Mouse (Mus musculus) gastrocnemius, adult 8-10 months (tissue): ENCODE data around the gene Cfap157. TPM values are rescaled to one million over a fixed set of nuclear protein-coding genes. Genes with fewer than 3 reads are reported as not detected.

Experiments used
- DNase-seq, 2 experiments: peaks; one replicate each; pipeline ENCODE4 v3.0.0; 2022; ENCODE audit warnings: low spot score in 2 of 2
- total RNA-seq, 4 experiments: library from RNA; stranded (reverse); gene quantifications; 2 replicates each; pipeline ENCODE4 v1.2.4; 2022

Gene Cfap157
- total RNA-seq, 4 experiments from 2014 or later, result not detected

- DNase-seq, result no peak
These were observed 33.2 kb downstream of the Cfap157 start for GRCm38 (mm10) chr2:32750887-32751664.

DNA sequence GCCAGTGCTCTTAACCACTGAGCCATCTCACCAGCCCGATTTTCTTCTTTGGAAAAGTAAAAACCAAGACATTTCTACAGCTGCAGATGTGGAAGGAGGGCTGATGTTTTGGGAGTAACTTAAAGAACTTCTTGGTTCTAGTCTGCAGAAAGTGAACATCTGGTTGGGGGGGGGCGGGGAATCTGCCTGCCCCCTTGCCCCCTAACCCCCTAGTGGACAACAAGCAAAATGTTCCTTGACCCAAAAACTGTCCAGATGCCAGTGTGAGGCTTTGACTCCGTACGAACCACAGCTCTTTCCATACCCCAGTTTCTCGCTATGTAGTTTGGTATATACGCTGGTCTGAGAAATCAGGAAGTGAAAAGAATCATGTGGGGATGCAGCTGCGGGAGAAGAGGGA lies 34.0 kb downstream of the Cfap157 start:
- no peak for DNase-seq

DNA sequence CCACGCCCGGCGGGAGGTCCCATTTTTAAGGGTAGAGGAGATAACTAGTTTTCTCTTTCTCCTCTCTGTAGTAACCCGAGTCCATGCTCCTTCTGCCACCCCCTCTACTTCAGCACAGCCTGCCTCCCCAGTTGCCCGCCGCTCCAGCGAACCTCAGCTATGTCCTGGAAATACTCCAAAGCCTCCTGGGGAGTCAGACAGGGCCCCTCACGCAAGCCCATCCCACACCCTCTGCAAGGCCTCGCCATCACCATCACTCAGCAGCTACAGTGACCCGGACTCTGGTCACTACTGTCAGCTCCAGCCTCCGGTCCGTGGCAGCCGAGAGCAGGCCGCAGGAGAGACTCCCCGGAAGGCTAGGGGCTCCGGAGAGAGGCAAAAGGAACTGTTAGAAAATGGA lies 35.1 kb downstream of the Cfap157 start:
- DNase-seq, result no peak

DNA sequence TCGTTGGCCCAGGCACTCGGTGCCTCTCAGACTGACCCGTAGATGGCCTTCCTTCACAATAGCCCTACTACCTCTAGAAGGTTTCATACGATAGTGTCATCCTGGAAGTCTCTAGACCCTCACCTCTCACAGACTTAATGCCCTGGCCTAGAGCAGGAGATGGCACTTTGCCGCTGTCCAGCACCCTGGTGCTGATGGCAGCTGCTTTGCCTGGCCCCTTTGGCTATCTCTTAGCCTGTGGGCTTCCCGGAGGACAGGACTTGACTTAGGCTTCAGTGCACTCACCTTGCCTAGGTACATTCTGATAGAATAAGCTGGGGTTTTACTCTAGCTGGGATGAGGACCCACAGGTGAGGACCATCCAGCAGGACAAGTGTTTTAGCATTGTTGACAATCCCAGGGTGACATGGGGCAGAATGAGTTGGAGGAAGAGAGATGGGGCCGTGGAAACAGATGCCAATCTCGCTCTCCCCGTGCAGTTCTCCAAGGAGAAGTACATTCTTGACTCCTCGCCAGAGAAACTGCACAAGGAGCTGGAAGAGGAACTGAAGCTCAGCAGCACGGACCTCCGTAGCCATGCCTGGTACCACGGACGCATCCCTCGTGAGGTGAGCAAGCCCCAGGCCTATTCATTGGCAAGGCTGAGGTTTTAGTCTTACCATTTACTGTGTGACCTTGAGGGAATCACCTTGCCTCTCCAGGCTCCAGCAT lies 39.8 kb downstream of the Cfap157 start:
- DNase-seq, result no peak

- no peak for DNase-seq
These were observed 42.1 kb downstream of the Cfap157 start for GRCm38 (mm10) chr2:32742173-32742531.

DNA sequence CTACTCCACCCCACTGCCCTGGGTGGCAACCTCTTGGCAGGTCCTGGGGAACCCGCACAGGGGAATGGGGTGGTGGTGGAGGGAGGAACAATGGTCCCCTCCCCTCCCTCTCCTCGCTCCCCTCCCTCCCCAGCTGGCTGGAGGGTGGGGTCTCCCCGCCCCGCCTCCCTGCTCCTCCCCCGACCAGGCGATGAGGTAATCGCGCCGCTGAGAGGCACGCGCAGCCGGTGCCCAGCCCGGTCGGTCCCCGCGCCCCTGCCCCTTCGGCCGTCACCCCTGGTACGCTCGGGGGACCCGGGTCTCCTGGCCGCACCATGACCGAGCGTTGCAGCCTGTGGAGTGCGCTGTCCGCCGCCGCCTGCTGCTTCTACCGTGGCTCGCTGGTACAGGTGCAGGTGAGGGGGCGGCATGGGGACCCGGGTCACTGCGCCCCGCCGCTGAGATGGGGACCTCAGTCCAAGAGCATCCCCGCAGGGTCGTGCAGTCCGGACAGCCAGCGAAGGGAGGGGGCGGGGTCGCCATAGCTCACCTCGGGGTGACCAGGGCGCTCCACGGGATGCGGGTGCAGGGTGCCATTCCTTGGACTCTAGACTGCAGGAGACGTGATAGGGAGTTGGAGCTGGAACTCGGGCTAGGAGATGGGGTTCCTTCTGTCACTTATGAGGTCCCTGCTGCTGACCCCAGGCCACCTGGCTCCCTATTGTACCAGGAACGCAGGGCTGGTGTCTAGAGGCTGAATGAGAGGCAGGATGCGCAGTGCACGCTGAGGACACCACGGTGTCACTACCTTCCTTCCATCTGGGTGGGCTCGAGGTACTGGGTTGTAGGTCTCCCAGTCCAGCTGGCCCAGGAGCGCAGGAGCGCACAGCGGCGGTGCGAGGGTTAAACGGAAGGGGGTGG lies 42.7 kb downstream of the Cfap157 start:
- DNase-seq, result no peak

DNA sequence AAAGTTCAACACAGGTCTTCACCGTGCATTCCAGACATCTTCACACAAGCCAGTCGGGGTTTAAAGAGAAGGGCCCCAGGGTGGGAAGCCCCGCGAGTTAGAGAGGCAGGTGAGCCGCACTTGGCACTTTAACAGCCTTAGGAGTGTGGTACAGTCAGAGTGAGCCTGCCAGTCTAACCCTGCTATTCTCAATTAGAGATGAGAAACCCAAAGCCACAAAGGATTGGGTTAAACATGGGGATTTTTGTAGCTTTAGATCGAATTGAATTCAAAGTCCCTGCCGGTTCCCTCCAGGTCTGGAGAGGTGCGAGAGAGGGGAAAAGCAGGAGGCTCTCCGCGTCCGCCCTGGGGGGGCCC lies 43.3 kb downstream of the Cfap157 start, which contains the start of gene 6330409D20Rik:
TSS of gene 6330409D20Rik (minus strand) at position 101 of the 357 bp plus-strand sequence.
- DNase-seq, result no peak

DNA sequence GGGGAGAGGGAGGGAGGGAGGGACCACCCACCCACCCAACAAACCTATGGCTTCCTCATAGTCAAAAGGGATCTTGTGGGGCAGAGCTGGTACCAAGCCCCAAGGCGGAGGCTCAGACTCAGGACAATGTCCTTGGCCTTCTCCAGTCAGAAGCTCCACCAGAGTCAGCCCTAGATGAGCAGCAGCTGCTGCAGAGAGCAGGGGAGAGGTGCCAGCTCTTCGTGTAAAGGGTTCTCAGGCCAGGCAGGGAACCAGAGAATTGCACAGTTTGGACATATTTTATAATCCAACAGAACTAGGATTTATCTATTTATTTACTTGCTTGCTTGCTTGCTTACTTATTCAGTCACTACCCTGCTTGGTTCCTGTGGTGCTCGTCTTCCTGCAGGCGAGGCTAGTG lies 44.9 kb downstream of the Cfap157 start:
- no peak for DNase-seq

DNA sequence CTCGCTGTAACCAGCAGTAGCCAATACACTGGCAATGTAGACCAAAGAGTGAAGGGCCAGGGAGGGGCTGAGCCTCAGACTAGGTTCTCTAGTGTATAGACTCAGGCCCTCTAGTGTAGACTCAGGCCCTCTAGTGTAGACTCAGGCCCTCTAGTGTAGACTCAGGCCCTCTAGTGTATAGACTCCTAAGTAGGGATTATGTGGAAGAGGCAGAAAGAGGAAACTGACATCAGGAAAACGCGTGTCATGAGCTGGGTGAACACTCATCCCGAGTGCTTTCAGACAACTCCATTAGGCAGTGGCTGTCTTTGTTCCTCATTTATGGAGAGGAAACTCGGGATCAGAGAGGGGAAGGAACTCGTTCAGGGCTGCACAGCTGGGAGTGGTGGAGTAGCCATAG lies 47.2 kb downstream of the Cfap157 start:
- DNase-seq, result no peak

DNA sequence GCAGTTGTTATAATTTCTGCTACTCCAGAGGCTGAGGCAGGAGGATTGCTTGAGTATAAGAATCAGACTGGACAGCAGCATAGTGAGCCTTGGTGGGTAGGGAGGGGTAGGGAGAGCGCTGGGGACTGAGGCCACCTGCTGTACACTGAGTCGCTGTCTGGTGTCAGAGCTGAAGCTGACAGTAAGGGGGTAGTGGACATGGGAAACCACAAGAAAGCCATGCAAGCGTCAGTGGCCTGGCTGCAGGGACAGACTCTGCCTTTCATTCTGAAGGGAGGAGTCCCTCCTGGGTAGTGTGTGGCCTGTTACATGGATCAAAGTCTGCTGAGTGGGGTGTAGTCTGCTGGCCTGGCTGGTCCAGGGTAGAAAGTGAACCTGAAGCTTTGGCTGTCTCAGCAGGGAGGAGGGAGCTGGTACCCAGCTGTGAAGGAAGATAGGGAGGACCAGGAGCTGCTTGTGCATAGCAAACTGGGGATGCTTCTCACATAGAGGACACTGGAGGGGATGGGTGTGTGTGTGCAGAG lies 47.9 kb downstream of the Cfap157 start:
- no peak for DNase-seq

DNA sequence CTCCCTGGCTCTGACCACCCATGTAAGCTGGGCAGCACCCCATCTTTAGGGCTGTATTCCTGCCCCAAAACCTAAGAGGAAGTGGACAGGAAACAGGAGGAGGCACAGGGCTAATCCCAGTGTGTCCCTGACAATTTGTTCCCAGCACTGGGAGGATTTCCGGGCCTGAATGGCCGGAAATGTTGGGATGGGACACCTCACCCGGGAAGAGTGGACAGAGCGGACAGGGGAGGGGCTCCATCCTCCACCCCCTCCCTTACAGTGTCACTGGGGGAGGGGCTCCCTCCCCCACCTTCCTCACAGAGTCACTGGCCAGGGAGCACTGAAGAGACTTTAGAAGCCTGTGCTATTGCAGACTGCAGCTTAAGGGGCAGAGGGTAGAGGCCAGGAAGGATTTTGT lies 49.3 kb downstream of the Cfap157 start:
- no peak for DNase-seq

- no peak for DNase-seq
These were observed 49.7 kb downstream of the Cfap157 start for GRCm38 (mm10) chr2:32734480-32734879.

- DNase-seq, result no peak
These were observed 51.5 kb downstream of the Cfap157 start for GRCm38 (mm10) chr2:32732695-32733094.

DNA sequence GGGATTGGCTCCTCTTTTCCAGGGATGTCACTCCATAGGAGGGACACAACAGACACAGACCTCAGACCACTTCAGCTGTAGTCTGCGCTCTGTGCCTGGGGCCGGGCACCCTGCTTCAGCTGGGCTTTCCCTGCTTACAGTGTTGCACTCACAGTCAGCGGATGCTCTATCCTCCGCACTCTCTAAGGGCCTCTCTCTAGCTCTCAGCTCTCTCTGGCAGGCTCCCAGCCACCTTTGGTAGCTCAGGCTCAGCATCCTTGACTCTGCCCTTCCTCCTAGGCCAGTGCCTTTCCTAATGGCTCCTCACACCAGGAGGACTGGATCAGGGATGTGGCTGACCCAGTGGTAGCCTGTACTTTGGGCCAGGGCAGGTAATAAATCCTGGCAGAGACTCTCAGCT lies 52.3 kb downstream of the Cfap157 start:
- DNase-seq, result no peak

DNA sequence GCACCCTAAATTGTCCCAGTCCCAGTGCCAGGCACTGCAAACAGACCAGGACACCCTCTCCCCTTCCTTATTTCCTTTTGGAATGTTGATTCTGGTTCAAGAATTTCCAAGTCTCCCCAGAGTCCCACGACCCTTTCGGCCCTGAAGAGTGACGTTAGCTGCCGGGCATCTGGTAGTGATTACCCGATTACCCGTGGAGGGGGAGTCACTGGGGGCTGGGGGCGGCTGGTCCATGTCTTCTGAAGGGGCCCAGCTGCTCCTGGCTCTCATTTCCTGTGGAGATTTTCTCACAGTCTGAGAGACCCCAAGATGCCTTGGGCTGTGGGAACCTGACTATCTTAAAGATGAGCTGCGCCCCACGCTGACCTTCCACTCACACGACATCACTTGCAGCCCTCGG lies 53.4 kb downstream of the Cfap157 start:
- DNase-seq, result no peak

DNA sequence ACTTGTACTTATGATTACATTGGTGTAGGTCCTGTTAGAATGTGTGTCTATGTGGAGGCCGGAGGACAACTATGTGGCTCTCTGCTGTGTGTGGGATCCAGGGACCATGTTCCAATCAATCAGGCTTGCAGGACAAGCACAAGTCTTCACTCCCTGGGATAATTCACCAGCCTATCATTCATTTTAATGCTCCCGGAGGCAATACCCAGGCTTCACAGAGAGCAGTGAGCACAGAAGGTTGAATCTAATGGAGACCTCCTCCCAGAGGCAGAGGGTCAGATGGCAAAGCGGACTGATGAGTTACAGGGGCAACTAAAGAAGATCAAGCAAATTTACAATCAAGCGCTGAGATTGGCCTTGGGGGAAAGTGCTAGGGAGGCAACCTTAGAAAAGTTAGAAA lies 54.7 kb downstream of the Cfap157 start:
- no peak for DNase-seq

DNA sequence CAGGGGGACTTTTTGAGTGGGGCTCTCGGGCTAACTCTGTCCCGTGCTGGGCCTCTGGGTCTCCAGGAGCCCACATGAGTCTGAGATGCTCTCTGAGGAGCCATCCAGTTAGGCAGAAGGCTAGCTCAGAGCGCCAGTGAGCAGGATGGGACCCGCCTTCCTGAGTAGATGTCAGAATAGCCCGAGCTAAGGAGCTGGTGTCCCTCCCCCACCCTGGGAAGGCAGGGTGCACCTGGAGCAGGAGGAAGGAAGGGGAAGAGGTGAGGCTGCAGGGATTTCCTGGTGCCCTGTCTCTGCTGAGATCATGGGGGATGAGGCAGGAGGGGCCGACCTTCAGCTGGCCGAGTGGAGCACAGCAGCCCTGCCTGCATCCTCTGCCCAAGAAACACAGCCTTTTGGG lies 55.8 kb downstream of the Cfap157 start:
- DNase-seq, result no peak

DNA sequence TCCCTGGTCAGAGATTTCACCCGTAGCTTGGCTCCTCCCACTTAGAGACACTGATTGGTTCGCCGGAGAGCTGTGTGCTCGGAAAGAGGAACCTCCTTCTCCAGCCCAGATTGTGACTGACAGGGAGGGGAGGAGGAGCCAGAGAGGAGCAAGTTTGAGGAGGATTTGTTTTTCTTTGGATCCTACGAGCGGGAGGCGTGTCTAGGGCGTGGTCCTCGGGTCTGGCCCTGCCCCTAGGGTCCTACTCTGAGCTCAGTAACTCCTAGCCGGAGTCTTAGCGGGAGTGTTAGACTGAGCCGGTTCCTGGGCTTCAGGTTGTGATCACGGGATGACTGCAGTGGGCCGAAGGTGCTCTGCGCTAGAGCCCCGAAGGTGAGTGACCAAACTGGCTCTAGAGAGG lies 56.8 kb downstream of the Cfap157 start:
- peak; percentile 89 to 91 for DNase-seq
